Mouse (Mus musculus): Measurements from ENCODE around the gene Rab10.
"Not testable (repeated sequence)": the region's sequence is repeated elsewhere in the genome, so short reads cannot be mapped to it uniquely, and the experiment has no call there.

The Rab10 gene

DNA sequence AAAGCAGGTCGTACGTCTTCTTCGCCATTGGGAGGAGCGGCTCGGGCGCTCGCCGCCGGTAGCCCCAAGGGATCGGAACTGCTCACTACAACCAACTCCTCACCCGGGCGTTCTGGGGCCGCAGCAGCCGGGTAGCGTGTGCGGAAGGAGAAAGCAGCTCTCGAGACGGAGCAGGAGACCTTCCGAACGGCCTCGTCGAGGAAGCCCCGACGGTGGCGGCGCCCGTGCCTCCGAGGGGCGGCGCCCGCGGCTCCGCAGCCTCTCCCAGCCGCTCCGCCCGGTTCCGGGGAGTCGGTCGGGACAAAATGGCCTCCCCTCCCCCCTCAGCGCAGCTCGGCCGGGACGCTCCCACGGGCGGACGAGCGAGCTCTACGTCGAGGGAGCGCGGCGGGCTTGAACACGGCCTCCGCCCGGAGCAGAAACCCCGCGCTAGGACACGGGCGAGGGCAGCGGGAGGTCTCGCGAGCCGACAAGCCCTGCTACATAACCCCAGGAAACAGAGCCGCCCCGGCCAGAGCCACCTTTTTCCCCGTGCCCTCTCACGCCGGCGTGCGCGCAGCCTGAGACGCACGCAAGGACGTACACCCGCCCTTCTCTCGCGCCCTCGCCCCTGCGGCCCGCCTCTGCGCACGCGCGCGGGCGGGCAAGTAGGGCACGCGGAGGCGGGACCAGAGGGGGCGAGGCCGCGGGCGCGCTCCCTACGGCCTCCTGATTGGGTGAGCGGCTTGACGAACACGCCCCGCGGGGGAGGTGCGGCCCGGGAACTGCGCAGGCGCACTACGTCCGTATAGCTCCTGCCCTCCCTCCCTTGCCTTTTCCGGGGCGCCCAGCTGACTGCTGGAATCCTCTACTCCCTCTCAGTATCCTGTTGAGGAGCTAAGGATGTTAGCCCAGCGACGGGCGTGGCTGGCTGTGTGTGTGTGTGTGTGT, at the start of gene Rab10:
TSS of gene Rab10 (minus strand) at position 579 of the 930 bp plus-strand sequence.
- peak; percentile 99 for DNase-seq

GRCm38 (mm10) chr12:3359302-3359701, 49.5 kb upstream of the Rab10 start:
- peak; percentile 79 for DNase-seq

DNA sequence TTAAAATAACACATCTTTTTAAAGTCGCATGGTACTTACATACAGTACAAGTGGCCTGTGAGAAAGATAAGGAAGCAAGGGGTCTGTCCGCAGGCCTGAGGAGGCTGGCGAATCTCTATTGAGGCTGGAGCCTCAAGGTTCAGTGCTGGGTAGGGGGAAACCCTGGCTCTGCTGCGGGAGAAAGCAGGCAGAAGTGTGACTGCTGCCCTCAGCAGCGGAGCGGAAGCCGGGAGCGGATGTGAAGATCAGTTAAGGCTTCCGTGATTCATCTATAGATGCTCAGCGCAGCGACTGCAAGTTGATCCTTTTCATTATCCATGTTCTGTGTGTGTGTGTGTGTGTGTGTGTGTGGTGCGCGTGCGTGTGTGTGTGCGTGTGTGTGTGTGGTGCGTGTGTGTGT, 47.1 kb upstream of the Rab10 start:
- no peak for DNase-seq

DNA sequence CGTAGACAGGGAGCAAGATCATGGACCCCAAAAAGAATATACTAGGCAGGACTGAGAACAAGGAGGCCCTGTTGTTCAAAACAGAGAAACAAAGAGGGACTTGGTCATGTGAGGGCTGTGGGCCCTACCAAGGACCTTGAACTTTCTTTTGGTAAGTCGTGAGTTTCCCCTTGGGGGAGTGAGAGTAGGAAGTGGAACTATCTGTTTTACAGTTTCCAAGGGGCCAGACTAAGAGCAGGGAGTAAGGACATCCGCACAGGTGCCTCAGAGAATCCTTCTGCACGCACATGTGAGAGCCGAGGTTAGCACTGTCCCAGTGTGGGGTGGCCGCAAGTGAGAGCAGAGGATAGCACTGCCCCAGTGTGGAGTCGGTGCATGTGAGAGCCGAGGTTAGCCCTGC, 45.3 kb upstream of the Rab10 start:
- DNase-seq = no peak

- DNase-seq = no peak
These were observed 42.4 kb upstream of the Rab10 start for GRCm38 (mm10) chr12:3352216-3352615.

- DNase-seq = no peak
These were observed 40.4 kb upstream of the Rab10 start for GRCm38 (mm10) chr12:3350136-3350535.

DNA sequence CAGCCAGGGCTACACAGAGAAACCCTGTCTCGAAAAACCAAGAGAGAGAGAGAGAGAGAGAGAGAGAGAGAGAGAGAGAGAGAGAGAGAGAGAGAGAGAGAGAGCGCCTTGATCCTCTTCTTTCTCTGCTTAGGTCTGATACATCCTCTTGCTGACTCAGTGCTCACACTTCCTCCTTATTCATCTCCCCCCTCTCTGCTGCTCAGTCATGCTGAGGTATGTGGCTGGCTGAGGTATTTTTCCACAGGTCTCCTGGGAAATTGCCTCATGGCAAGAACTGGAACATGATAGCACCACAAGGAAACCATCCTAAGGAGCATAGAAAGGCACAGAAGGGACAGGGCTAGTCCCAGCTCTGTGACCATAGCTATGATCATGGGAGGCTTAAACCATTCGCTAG, 39.6 kb upstream of the Rab10 start:
- no peak for DNase-seq

DNA sequence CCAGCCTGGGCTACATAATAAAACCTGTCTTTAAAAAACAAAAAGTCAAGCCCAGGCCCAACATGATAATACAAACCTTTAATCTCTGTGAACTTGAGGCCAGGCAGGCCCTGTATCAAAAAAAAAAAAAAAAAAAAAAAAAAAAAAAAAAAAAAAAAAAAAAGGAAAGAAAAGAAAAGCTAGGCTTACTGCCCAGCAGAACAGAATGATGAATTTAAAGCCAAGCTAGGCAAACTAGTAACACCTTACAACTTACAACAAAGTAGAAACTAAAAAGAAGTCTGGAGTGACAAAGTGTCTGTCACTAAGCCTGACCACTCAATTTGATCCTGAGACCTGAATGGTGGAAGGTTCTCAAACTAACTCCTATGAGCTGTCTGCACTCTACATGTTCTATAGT, 37.9 kb upstream of the Rab10 start:
- DNase-seq = no peak

- no peak for DNase-seq
These were observed 35.3 kb upstream of the Rab10 start for GRCm38 (mm10) chr12:3345038-3345437.

DNA sequence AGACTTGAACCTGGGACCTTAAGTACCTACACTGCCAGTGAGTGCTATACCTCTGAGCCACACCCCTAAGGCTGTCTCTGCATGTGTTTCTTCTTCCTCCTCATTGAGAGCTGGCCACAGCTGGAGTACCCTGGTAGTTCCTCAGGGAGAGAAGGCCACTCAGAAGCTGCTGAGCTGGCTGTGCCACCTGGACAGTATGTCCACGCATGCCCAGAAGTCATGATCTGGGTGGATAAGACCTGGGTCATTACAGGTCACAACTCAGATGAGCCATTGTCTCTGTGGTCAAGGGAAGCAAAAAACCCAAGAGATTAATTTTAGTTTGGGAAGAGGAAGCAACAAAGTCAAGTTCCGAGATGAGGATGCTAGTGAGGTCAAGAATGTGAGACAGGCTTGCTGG, 34.4 kb upstream of the Rab10 start:
- no peak for DNase-seq

GRCm38 (mm10) chr12:3338931-3339330, 29.2 kb upstream of the Rab10 start:
- no peak for DNase-seq

DNA sequence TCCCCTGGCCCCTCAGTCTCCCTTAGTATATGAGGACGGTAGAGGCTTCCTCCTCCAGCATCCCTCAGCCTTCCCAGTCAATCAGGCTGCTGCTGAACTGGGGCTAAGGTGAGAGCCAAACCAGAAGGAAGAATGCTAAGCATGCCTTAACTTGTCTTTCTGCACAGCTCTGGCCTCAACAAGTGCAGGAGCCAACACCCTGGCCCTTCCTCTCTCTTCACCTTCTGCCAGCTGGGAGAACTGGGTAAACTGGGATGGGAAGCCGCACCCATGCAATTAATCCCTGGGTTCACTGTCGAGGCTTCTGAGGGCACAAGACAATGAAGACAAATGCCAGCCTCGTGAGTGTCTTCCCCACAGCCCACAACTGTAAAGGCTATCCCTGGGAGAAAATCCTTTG, 19.9 kb upstream of the Rab10 start:
- DNase-seq = no peak

DNA sequence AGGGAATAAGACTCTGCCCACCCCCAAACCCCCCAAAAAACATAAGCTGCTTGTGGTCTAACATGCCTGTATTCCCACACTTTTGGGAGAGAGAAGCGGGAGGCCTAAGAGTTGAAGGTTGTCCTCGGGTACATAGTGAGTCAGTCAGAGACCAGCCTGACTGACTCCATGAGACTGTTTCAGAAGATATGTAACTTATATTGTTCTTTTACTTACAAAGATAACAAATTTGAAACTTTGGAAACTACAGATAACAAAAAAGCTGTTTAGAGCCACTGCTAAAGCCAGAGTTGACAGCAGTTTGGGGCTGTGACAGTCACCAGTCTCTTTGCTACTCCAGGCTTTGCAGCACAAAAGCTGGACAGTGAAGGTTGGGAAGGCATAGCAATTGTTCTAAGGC, 15.5 kb upstream of the Rab10 start:
- DNase-seq = no peak

DNA sequence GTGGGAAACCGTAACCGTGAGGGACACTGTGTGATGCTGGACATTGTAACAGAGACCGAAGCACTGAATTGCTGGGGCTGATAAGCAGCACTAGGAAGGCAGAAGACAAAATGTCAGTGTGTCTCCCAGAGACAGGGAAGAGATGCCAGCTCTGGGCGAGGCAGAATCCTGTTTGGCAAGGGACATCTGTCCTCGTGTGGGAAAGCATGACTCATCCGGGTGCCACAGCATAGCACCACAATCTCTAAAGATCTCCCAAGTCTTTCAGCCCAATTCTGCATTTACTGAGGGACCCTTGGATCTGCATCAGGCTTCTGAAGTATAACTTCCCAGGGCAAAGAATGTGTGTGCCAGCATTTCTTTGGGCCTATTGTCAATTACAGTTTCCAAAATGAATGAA, 13.5 kb upstream of the Rab10 start:
- DNase-seq = peak; percentile 81

DNA sequence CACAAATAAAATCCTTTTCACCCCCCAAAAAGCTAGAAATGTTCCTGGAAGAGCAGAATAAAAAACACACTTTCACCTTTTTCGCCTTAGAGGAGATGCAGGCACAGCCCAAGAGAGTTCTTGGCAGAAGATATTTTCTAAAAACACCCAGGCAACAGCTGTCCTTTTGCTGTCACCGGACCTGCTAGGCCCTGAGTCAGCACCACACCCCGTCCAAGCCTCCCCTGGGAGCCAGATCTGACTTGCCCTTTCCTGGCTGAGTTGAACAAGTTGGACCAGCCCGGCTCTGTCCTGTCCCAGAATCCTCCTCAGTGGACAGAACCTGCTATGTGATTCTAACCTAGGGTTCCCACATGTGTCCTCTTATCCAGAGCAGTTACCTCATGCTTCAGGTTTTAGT, 9.6 kb upstream of the Rab10 start:
- DNase-seq = no peak

DNA sequence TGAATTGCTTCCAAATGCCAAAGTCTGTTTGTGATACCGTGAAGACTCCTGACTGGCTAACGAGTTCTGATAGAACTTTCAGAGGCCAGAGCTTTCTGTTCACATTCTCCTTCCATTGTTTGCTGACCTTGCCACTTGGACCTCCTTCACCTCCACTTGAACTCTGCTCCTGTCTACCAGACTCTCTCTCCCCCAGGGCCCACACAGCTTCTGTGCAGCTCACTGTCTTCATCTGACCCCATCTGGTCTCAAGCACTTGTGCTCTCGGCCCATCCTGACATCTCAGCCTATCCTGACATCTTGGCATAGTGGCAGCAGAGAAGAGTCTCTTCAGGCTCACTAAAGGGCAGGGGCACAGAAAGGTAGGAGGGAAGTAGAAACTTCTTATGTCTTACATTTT, 7.2 kb upstream of the Rab10 start:
- no peak for DNase-seq

DNA sequence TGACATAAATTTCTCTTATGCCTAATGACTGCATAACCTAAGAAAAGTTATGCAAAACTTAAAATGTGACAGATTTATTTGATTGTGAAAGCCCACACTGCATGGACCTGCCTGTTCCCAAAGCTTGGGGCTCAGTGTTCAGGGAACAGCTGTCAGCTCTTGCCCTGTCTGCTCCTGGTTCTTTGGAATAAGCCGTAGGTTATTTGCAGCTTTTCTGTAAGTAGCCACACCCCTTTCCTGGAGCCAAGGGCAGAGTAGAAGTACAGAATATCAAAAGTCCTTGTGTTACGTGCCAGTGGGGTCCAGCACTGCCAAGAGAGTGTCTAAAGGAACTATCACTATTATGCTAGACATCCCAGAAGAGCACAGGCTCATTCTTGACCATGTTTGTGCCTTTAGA, 6.3 kb upstream of the Rab10 start:
- no peak for DNase-seq

DNA sequence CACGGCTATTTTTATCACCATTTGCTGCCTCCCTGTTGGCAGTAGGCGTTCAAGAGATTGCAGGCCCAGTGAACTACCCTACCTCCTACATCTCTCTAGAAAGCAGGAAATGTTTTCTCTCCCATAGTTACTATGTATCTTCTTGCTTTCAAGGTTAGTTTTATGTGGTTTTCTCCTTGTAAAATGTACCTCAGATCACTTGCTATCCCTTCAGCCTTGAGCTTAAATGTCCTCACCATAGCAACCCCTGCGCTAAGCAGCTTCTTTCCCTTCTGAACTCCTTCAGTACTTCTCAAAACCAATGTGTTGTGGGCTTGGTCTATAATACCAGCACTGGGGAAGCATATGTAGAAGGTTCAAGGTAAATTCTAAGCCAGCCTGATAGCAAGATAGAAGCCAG, 3.1 kb upstream of the Rab10 start:
- DNase-seq = no peak

- no peak for DNase-seq
These were observed 538 bp upstream of the Rab10 start for GRCm38 (mm10) chr12:3310321-3310692.

GRCm38 (mm10) chr12:3308541-3309241, 1.1 kb downstream of the Rab10 start:
- peak; percentile 20 for DNase-seq

DNA sequence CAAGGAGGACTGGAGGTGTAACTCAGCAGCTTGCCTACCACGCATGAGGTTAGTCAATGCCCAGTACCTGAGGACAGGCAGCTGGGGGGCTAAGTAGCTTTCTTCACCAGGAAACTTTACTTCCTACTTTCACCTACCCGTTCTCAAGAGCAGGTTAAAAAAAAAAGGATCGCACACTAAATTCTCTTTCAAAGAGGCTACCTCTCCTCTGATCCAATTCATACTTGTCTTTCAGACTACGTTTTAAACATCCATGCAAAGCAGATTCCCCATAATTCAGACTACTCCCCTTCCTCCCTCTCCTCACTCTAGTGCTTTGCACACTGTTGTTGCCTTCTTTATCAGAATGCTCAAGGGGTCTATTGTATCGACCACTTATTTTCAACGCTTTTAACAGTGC, 2.2 kb downstream of the Rab10 start:
- DNase-seq = no peak

DNA sequence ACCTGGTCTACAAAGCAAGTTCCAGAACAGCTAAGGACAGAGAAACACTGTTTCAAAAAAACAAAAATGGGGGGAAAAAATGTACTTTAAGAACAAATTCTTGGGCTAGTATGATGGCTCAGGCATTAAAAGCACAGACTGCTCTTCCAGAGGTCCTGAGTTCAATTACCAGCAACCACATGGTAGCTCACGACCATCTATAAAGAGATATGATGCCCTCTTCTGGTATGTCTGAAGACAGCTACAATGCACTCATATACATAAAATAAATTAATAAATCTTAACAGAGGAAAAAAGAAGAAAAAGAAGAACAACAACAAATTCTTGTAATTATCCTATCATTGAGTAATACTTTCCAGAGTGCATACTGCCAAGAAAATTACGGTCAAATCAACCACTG, 4.5 kb downstream of the Rab10 start:
- no peak for DNase-seq

DNA sequence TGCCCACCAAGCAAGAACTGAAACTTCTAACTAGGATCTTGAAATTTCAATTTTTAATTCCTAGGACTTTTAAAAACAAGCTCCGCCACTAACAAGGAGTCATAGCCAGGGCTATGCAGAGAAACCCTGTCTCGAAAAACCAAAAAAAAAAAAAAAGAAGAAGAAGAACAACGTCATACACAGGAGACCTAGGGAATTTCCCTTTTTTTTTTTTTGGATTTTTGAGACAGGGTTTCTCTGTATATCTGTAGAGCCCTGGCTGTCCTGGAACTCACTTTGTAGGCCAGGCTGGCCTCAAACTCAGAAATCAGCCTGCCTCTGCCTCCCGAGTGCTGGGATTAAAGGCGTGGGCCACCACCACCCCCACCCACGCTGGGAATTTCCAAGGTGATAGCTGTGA, 12.1 kb downstream of the Rab10 start:
- not testable (repeated sequence) for DNase-seq

GRCm38 (mm10) chr12:3296056-3296455, 13.7 kb downstream of the Rab10 start:
- DNase-seq = no peak

All from layer of hippocampus, adult 9-11 months (tissue).